Mouse (Mus musculus): ENCODE measurements around the gene Camk1d.

DNA sequence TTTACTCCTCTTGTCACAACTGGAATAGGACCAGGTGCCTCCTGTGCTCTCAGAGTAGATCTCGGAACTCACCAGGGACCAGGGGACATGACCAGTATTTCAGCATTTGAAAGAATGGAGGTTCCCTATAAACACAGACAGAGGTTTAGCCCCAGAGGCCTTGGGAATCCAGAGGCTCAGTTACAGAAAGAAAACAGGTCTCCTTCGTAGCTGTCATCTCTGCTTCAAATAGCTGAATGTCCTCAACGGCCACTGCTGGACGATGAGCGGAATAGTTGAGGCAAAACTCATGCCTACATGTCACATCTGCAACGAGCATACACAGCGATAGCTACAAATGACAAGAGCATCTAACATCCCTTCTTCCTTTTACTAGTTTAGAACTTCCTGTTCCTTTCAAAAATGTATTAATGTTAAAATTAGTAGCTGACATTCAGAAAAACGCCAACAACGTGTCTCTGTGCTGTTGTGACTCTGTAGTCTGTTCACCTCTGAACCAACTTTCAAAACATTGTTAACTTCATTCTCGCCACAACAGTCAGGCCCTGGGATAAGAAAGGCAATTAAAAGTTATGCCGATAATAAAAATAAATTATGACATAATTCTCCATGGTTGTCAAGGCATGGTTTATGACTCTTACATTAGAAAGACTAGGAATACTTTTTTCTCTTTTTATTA lies 82.5 kb downstream of the Camk1d start:
- TF ChIP-seq CTCF (IDR thresholded peaks at IDR 0.05; ENCODE audit: low read depth): no peak
- TF ChIP-seq EP300 (IDR thresholded peaks at IDR 0.05; ENCODE audit: low read depth): no peak

All from heart, postnatal 0 days (tissue).